Mouse (Mus musculus) lung, adult 18-20 months (tissue): ENCODE measurements around the gene Alppl2.

Source experiments
- DNase-seq, 2 experiments: peaks; one replicate each; pipeline ENCODE4 v3.0.0; 2022; ENCODE audit warnings: mixed read lengths in 2 of 2

The Alppl2 gene

GRCm38 (mm10) chr1:87050072-87050471 lies 39.7 kb downstream of the Alppl2 start:
- no peak for DNase-seq

- DNase-seq: peak; percentile 53 to 60
These were observed 47.8 kb downstream of the Alppl2 start for GRCm38 (mm10) chr1:87041814-87042438.

GRCm38 (mm10) chr1:87041119-87041518 lies 48.6 kb downstream of the Alppl2 start:
- peak; percentile 58 to 68 for DNase-seq

- DNase-seq: no peak
These were observed 51.2 kb downstream of the Alppl2 start for GRCm38 (mm10) chr1:87038477-87039070.
